Mouse (Mus musculus) small intestine, adult 2 months (tissue): Measurements from ENCODE around the gene Rnf168.

Experiments used
- CTCF ChIP-seq: fragments of 200-500 bp; IDR thresholded peaks from 2 replicates; pipeline ENCODE4 v1.5.1; 2012; ENCODE audit warnings: low read depth, mild to moderate bottlenecking, control low read depth, inconsistent platforms, low read length, moderate library complexity, mixed read lengths; ENCODE audit not compliant: insufficient replicate concordance, insufficient read length; ENCODE audit errors: extremely low read depth
- POLR2A ChIP-seq: fragments of 200-500 bp; IDR thresholded peaks from 2 replicates; pipeline ENCODE4 v1.6.1; 2012; ENCODE audit warnings: low read depth, mild to moderate bottlenecking, control low read depth, inconsistent platforms, low read length, moderate library complexity

DNA sequence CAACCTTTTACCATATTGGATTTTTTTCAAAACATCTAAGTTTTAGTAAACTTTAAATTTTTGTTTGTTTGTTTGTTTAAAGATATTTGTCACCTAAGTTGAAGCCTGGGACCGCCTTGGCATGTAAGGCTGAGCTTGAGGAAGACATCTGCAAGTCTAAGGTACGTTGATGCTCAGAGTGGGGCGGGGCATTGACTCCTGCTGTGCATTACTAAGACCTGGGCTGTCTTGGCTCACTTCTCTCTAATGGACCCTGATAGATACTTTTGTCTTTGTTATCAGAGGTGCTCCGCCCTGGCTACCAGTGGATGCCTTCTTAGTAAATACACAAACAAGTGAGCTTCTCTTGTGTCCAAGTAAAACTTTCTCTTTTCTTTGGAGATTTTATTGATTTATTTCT, 14.6 kb downstream of the Rnf168 start:
- TF ChIP-seq CTCF (no peak), POLR2A (no peak)
